22 mouse cellular contexts compared by ENCODE assay signal in genomic region chr9:73319704-73320307, GRCm38 (mm10).
A peak's percentile ranks its signal among the peaks of the same experiment; 100 is the strongest.
DNase-seq lines count a peak whose midpoint lies in the region; ATAC-seq and TF ChIP-seq lines count a peak whose summit lies in the region.
"Had no signal": no experiment of that assay in that cellular context is flagged by ENCODE, and none has a peak within 500 bp of the region (broad histone marks: within the 10 kb centered on the region; RNA-seq: fewer than 3 reads in every experiment).

No protein-coding gene starts in this region.

- no peaks in the 10 kb centered on the region for H3K9me3 ChIP-seq in heart, embryonic 13.5 days
- H3K9me3 ChIP-seq in liver, embryonic 16.5 days (replicated peaks; ENCODE audit: control insufficient read depth, low read length), result no peaks in the 10 kb centered on the region
- H3K9me3 ChIP-seq in intestine, embryonic 16.5 days (ENCODE audit: control insufficient read depth, low read length), result no peaks in the 10 kb centered on the region
- no peaks in the 10 kb centered on the region for H3K9me3 ChIP-seq in stomach, embryonic 16.5 days (replicated peaks; ENCODE audit: control insufficient read depth, low read length)
- no peaks in the 10 kb centered on the region for H3K9me3 ChIP-seq in hindbrain, postnatal 0 days (ENCODE audit: low read length)
- H3K9me3 ChIP-seq: embryonic facial prominence, embryonic 15.5 days; heart, embryonic 10.5 days; limb, embryonic 12.5 days; neural tube, embryonic 15.5 days had no signal

- peak overlapping the region; percentile 42; the same call in 1 of the 2 replicates for H3K27ac ChIP-seq in heart, embryonic 13.5 days (replicated peaks)
- no peak overlapping the region for H3K27ac ChIP-seq in liver, embryonic 16.5 days (ENCODE audit: low read length)
- 0 out of 2 replicates have a peak overlapping the region, but pooled peaks have one; percentile 6 for H3K27ac ChIP-seq in intestine, embryonic 16.5 days (ENCODE audit: low read length)
- peak overlapping the region; percentile 31; the same call in 1 of the 2 replicates for H3K27ac ChIP-seq in stomach, embryonic 16.5 days (ENCODE audit: low read length)
- H3K27ac ChIP-seq in hindbrain, postnatal 0 days, result no peak overlapping the region
- H3K27ac ChIP-seq: embryonic facial prominence, embryonic 15.5 days; gastrocnemius, adult 2 months; heart, embryonic 10.5 days; limb, embryonic 12.5 days; neural tube, embryonic 15.5 days had no signal

- 54% methylated on average over 2 of the region's 2 CpGs for WGBS in heart, embryonic 13.5 days
- 57% methylated on average over 2 of the region's 2 CpGs for WGBS in liver, embryonic 16.5 days (ENCODE audit: insufficient replicate concordance)
- WGBS in intestine, embryonic 16.5 days, result 33% methylated on average over 2 of the region's 2 CpGs
- 26% methylated on average over 2 of the region's 2 CpGs for WGBS in stomach, embryonic 16.5 days
- WGBS in hindbrain, postnatal 0 days, result 88% methylated on average over 2 of the region's 2 CpGs

- no peak for DNase-seq in heart, postnatal 14 days
- no peak for DNase-seq in liver
- DNase-seq in hindbrain, postnatal 0 days (ENCODE audit: low spot score), result no peak
- DNase-seq: adrenal gland, postnatal 10 days; cerebellum, adult 11 months; cerebellum, postnatal 14 days; forebrain, postnatal 0 days; gastrocnemius, adult 2 months; liver, postnatal 0 days; right cerebral cortex, postnatal 25 days; thymus, postnatal 36 days had no signal

- TF ChIP-seq CTCF in hindbrain, postnatal 0 days (IDR thresholded peaks at IDR 0.05; ENCODE audit: low read depth), result no peak

- no peak overlapping the region for H3K9ac ChIP-seq in heart, embryonic 13.5 days
- H3K9ac ChIP-seq in liver, embryonic 16.5 days (ENCODE audit: low read depth, low read length), result no peak overlapping the region
- no peak overlapping the region for H3K9ac ChIP-seq in intestine, embryonic 16.5 days (ENCODE audit: low read depth, low read length)
- no peak overlapping the region for H3K9ac ChIP-seq in stomach, embryonic 16.5 days (ENCODE audit: low read length)
- no peak overlapping the region for H3K9ac ChIP-seq in hindbrain, postnatal 0 days (replicated peaks; ENCODE audit: low read length)
- H3K9ac ChIP-seq: embryonic facial prominence, embryonic 15.5 days; forebrain, postnatal 0 days; limb, embryonic 12.5 days; liver, postnatal 0 days; neural tube, embryonic 15.5 days had no signal

- intact Hi-C loops in heart, postnatal 14 days (cut with DNase I), result no loop called here

- H3K4me1 ChIP-seq in heart, embryonic 13.5 days, result peaks cover 12% of the 10 kb centered on the region; the same call in 1 of the 2 replicates
- H3K4me1 ChIP-seq in liver, embryonic 16.5 days (ENCODE audit: control insufficient read depth, low read depth, low read length), result no peaks in the 10 kb centered on the region
- 0 out of 2 replicates have a peak, but pooled peaks cover 2% of the 10 kb centered on the region for H3K4me1 ChIP-seq in intestine, embryonic 16.5 days (ENCODE audit: control insufficient read depth, insufficient read depth, low read length)
- no peaks in the 10 kb centered on the region; the same call in 1 of the 2 replicates for H3K4me1 ChIP-seq in stomach, embryonic 16.5 days (ENCODE audit: control insufficient read depth, insufficient read depth, low read length)
- H3K4me1 ChIP-seq in hindbrain, postnatal 0 days (ENCODE audit: insufficient read depth, low read length), result no peaks in the 10 kb centered on the region
- H3K4me1 ChIP-seq: embryonic facial prominence, embryonic 15.5 days; heart, embryonic 10.5 days; limb, embryonic 12.5 days; neural tube, embryonic 15.5 days had no signal

- H3K4me3 ChIP-seq in heart, embryonic 13.5 days, result no peak overlapping the region
- H3K4me3 ChIP-seq in liver, embryonic 16.5 days (ENCODE audit: low read depth, low read length), result no peak overlapping the region
- no peak overlapping the region for H3K4me3 ChIP-seq in intestine, embryonic 16.5 days (ENCODE audit: low read length)
- H3K4me3 ChIP-seq in stomach, embryonic 16.5 days (replicated peaks; ENCODE audit: low read length), result no peak overlapping the region
- H3K4me3 ChIP-seq in hindbrain, postnatal 0 days (ENCODE audit: low read length), result no peak overlapping the region
- H3K4me3 ChIP-seq: embryonic facial prominence, embryonic 15.5 days; gastrocnemius, adult 2 months; heart, embryonic 10.5 days; limb, embryonic 12.5 days; neural tube, embryonic 15.5 days had no signal

- ATAC-seq in heart, embryonic 13.5 days (ENCODE audit: extremely low read depth, insufficient number of reproducible peaks, low FRiP score, low TSS enrichment), result no peak
- peak; percentile 47; the same call in 1 of the 2 replicates for ATAC-seq in liver, embryonic 16.5 days (ENCODE audit: low read depth)
- ATAC-seq in intestine, embryonic 16.5 days, result peak; percentile 88
- peak; percentile 92 for ATAC-seq in stomach, embryonic 16.5 days (ENCODE audit: insufficient read depth, low FRiP score)
- no peak for ATAC-seq in hindbrain, postnatal 0 days
- ATAC-seq: activated CD4-positive, CD25-positive, alpha-beta regulatory T cell, adult 4 months; forebrain, postnatal 0 days; liver, postnatal 0 days; midbrain, embryonic 16.5 days had no signal

- H3K4me2 ChIP-seq in heart, embryonic 13.5 days, result no peak overlapping the region
- H3K4me2 ChIP-seq in liver, embryonic 16.5 days (ENCODE audit: low read depth, low read length), result no peak overlapping the region
- H3K4me2 ChIP-seq in intestine, embryonic 16.5 days (ENCODE audit: low read depth, low read length), result no peak overlapping the region
- H3K4me2 ChIP-seq in stomach, embryonic 16.5 days (ENCODE audit: low read depth, low read length), result no peak overlapping the region
- H3K4me2 ChIP-seq in hindbrain, postnatal 0 days (ENCODE audit: low read depth, low read length), result no peak overlapping the region
- H3K4me2 ChIP-seq: embryonic facial prominence, embryonic 15.5 days; limb, embryonic 12.5 days; neural tube, embryonic 15.5 days had no signal

- H3K27me3 ChIP-seq in heart, embryonic 13.5 days (replicated peaks), result no peaks in the 10 kb centered on the region
- H3K27me3 ChIP-seq in liver, embryonic 16.5 days (ENCODE audit: control insufficient read depth, insufficient read depth, low read depth, low read length), result no peaks in the 10 kb centered on the region
- no peaks in the 10 kb centered on the region for H3K27me3 ChIP-seq in intestine, embryonic 16.5 days (replicated peaks; ENCODE audit: control insufficient read depth, insufficient read depth, low read length)
- H3K27me3 ChIP-seq in stomach, embryonic 16.5 days (ENCODE audit: control insufficient read depth, insufficient read depth, low read length), result no peaks in the 10 kb centered on the region
- no peaks in the 10 kb centered on the region for H3K27me3 ChIP-seq in hindbrain, postnatal 0 days (ENCODE audit: insufficient read depth, low read length)
- H3K27me3 ChIP-seq: embryonic facial prominence, embryonic 15.5 days; limb, embryonic 12.5 days; neural tube, embryonic 15.5 days had no signal

- no peaks in the 10 kb centered on the region for H3K36me3 ChIP-seq in heart, embryonic 13.5 days
- no peaks in the 10 kb centered on the region for H3K36me3 ChIP-seq in liver, embryonic 16.5 days (ENCODE audit: control insufficient read depth, insufficient read depth)
- H3K36me3 ChIP-seq in intestine, embryonic 16.5 days (ENCODE audit: control insufficient read depth, insufficient read depth, low read length), result no peaks in the 10 kb centered on the region
- no peaks in the 10 kb centered on the region for H3K36me3 ChIP-seq in stomach, embryonic 16.5 days (ENCODE audit: control insufficient read depth, insufficient read depth, low read length)
- H3K36me3 ChIP-seq in hindbrain, postnatal 0 days (ENCODE audit: insufficient read depth, low read length), result no peaks in the 10 kb centered on the region
- H3K36me3 ChIP-seq: embryonic facial prominence, embryonic 15.5 days; G1E; heart, embryonic 10.5 days; limb, embryonic 12.5 days; neural tube, embryonic 15.5 days had no signal

Comparison
In these comparisons a context has a peak if more than half of its experiments do, and no peak if none do; other contexts are left out.
1. ATAC-seq: peak in liver, embryonic 16.5 days (single experiment), intestine, embryonic 16.5 days (single experiment) and stomach, embryonic 16.5 days (single experiment); none in heart, embryonic 13.5 days (single experiment) and hindbrain, postnatal 0 days (single experiment).
2. H3K27ac ChIP-seq: peak in heart, embryonic 13.5 days (single experiment), intestine, embryonic 16.5 days (single experiment) and stomach, embryonic 16.5 days (single experiment); none in liver, embryonic 16.5 days (single experiment) and hindbrain, postnatal 0 days (single experiment).